Mouse (Mus musculus) hindbrain, embryonic 16.5 days (tissue): Measurements from ENCODE around the gene Smtnl1. TPM values are rescaled to one million over a fixed set of nuclear protein-coding genes. Genes with fewer than 3 reads are reported as not detected.

Source experiments
- ATAC-seq: fragments of 200-750 bp; cut with Nextera tagmentation; 2 replicates; pipeline ENCODE4 v1.8.0; 2017; ENCODE audit warnings: moderate TSS enrichment, moderate library complexity
- H3K27ac ChIP-seq: fragments of 300-500 bp; sonication (generic); 2 replicates; pipeline ENCODE4 v1.5.1; 2014; ENCODE audit warnings: low read depth, mild to moderate bottlenecking, control low read depth, low read length, moderate library complexity
- H3K27me3 ChIP-seq: fragments of 300-500 bp; sonication (generic); replicated peaks from 2 replicates; pipeline ENCODE4 v1.6.1; 2014; ENCODE audit warnings: low read length; ENCODE audit not compliant: control insufficient read depth, insufficient read depth
- H3K36me3 ChIP-seq: fragments of 300-500 bp; sonication (generic); 2 replicates; pipeline ENCODE4 v1.6.1; 2014; ENCODE audit warnings: mild to moderate bottlenecking, low read length, moderate library complexity, mixed read lengths; ENCODE audit not compliant: control insufficient read depth, insufficient read depth
- H3K4me1 ChIP-seq: fragments of 300-500 bp; sonication (generic); 2 replicates; pipeline ENCODE4 v1.6.1; 2014; ENCODE audit warnings: low read depth, low read length; ENCODE audit not compliant: control insufficient read depth, insufficient read depth
- H3K4me2 ChIP-seq: fragments of 300-500 bp; sonication (generic); 2 replicates; pipeline ENCODE4 v1.6.1; 2014; ENCODE audit warnings: mild to moderate bottlenecking, low read length, control low read depth, moderate library complexity
- H3K4me3 ChIP-seq: fragments of 300-500 bp; sonication (generic); 2 replicates; pipeline ENCODE4 v1.5.1; 2014; ENCODE audit warnings: mild to moderate bottlenecking, low read length, control low read depth, moderate library complexity
- H3K9ac ChIP-seq: fragments of 300-500 bp; sonication (generic); 2 replicates; pipeline ENCODE4 v1.6.1; 2014; ENCODE audit warnings: low read depth, mild to moderate bottlenecking, control low read depth, low read length, moderate library complexity
- H3K9me3 ChIP-seq: fragments of 300-500 bp; sonication (generic); 2 replicates; pipeline ENCODE4 v1.6.1; 2014; ENCODE audit warnings: mild to moderate bottlenecking, low read length, moderate library complexity; ENCODE audit not compliant: control insufficient read depth
- WGBS: fragments of 180-500 bp; shearing (Covaris S2); extraction: QIAGEN DNeasy Blood & Tissue Kit; methylation state at CpG from one replicate; pipeline ENCODE4 v1.1.7; 2014; 5-methylcytosine and 5-hydroxymethylcytosine counted together
- polyA plus RNA-seq: library from polyadenylated mRNA; unstranded; fragments of >200 nt; fragmentation: Nextera tagmentation; extraction: Ambion mirVana; gene quantifications from 2 replicates; pipeline ENCODE4 v1.2.1, GENCODE M21; 2015

Gene Smtnl1
- polyA plus RNA-seq, 1 experiment from 2014 or later: not detected

DNA sequence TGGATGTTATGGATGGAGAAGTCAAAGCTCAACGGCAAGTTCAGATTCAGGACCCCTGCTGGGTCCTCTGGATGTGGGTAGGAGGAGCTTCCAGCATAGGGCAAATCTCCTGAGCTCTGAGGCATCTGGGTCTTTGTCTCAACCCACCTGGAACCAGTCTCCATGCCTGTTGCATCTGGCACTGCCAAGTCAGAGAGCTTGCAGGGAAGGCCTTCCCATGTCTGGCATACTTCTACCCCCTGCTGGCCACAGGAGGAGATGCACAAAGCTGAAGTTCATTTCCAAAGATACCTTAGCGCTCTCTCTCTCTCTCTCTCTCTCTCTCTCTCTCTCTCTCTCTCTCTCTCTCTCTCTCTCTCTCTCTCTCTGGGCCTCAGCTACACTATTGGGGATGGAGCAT is 33.3 kb upstream of the Smtnl1 start:
- Histone ChIP-seq H3K9ac (no peak overlapping the region), H3K4me1 (peaks cover 2% of the 10 kb centered on the region; the same call in 1 of the 2 replicates), H3K4me2 (no peak overlapping the region), H3K36me3 (no peaks in the 10 kb centered on the region), H3K27ac (no peak overlapping the region), H3K4me3 (no peak overlapping the region), H3K27me3 (no peaks in the 10 kb centered on the region), H3K9me3 (no peaks in the 10 kb centered on the region)
- 52% methylated on average over 2 of the region's 2 CpGs for WGBS
- peak; percentile 66 for ATAC-seq

DNA sequence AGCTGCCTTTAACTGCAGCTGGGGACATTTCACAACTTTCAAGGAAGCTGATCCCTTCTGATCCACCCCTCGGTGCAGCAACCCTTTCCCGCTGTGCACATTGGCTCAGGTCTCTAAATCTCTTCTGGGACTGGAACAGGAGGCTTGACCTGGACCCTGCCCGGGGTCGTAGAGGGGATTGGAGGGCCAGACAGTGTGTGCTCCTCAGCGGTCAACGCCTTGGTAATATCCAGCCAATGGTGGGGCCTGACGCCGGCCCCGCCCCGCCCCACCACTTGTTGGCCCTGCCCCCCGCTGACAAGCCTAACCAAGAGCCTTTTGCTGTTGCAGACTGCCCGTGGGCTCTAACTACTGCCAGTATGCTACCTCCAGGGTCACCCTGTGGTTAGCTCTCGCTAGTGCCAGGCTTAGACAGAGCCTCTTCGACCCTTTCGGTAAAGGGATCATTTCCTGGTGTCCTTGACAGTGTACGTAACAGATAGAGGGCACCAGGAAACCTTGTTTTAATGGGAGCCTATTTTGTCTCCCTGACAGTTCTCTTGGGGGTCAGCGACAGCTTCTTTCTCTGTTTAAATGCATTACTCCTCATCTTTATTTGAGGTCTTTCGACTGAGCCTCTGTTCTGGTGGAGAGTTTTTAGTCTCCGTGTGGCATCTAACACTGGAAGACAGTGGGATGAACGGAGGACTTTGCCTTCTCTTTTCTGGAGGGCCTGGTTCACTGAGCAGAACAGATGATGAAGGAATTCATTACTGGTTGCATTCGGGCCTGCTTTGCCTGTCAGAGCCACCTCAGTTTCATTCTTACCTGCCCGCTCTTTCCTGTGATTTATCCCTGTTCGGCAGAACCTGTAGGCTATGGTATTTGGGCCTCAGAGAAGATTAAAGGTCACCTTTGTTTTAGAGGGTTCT is 28.9 kb upstream of the Smtnl1 start:
- 33% methylated on average over 22 of the region's 23 CpGs for WGBS
- ATAC-seq: peak; percentile 64
- H3K4me3 ChIP-seq: no peak overlapping the region
- no peaks in the 10 kb centered on the region for H3K9me3 ChIP-seq
- H3K36me3 ChIP-seq: no peaks in the 10 kb centered on the region
- peaks cover 2% of the 10 kb centered on the region; the same call in 1 of the 2 replicates for H3K4me1 ChIP-seq
- peak overlapping the region; percentile 25 for H3K4me2 ChIP-seq
- no peak overlapping the region for H3K27ac ChIP-seq
- H3K9ac ChIP-seq: no peak overlapping the region
- no peaks in the 10 kb centered on the region for H3K27me3 ChIP-seq

DNA sequence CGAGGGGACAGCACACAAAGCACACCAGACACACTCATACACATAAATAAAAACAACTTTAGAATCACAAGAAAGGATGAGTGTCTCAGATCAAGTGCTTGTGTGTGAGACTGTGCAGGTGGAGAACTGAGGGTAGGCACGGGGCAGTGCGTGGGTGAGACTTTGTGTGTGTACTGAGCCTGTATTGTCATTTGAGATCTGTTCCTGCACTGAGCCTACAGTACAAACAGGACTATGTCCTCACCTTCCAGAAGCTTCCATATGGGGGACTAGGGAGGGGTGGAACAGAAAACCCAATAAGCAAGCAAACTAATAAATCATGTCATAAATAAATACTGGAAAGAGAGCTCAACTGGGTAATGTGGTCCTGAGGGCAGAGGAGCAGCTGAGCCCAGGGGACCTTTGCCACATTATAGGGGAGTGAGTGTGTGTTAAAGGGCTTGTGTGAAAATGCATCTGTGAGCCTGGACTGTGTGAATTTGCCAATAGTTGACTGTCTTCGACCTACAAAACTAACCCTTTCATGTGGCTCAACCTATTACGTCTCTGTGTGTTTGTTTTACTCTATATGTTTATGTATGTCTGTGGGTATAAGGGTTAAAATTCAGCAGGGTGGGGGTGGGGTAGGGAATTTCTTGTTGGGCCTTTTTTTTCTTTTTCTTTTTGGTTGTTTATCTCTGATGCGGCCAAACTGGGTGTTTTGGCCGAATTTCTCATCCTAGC is 28.1 kb upstream of the Smtnl1 start:
- no peak for ATAC-seq
- WGBS: 69% methylated on average over 7 of the region's 7 CpGs
- no peak overlapping the region for H3K9ac ChIP-seq
- H3K4me2 ChIP-seq: no peak overlapping the region; the same call in 1 of the 2 replicates
- no peak overlapping the region for H3K4me3 ChIP-seq
- H3K4me1 ChIP-seq: peaks cover 2% of the 10 kb centered on the region; the same call in 1 of the 2 replicates
- H3K36me3 ChIP-seq: no peaks in the 10 kb centered on the region
- H3K27me3 ChIP-seq: no peaks in the 10 kb centered on the region
- H3K27ac ChIP-seq: no peak overlapping the region
- H3K9me3 ChIP-seq: no peaks in the 10 kb centered on the region

DNA sequence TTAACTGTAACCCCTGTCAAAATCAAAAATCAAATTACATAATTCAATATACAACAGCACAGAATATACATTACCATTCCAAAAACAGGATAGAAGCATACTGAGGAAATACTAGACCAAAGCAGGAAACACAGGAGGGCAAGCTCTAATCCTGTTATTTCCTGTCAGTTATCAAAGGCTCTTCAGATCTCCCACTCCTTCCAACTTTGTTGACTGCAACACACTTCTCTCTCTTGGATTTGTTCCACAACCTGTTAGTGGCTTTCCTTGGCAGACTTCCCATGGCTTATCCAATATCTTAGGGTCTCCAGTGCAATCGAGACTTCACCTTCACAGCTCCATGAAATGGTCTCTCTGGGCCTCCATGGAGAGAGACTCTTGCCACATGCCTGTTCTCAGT is 22.8 kb upstream of the Smtnl1 start:
- no peak overlapping the region for H3K4me3 ChIP-seq

DNA sequence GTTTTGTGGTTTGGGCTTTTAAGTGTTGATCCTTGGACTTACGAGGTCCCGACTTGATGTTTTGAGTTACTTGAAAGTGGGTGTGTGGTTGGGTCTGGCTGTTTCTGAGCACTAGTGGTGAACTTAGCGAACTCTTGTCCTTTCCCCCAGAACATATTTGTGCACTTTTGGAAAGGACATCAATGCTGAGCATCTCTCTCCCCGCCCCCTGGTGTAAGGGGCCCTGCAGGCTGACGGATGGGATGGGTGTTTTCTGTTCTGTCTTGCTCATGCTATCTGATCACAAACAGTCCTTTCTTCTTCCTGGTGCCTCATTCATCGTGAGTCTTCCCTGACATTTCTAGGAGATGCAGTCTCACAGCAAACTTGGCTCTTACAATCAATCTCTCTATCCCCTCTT is 21.2 kb upstream of the Smtnl1 start:
- ATAC-seq: no peak
- Histone ChIP-seq H3K9ac (no peak overlapping the region), H3K27me3 (peaks cover 14% of the 10 kb centered on the region), H3K9me3 (no peaks in the 10 kb centered on the region), H3K4me1 (peaks cover 19% of the 10 kb centered on the region), H3K4me2 (no peak overlapping the region), H3K4me3 (no peak overlapping the region), H3K27ac (no peak overlapping the region), H3K36me3 (no peaks in the 10 kb centered on the region)
- 87% methylated on average over 6 of the region's 6 CpGs for WGBS

More for the DNA sequence above, 22.8 kb upstream of the Smtnl1 start:
- H3K4me2 ChIP-seq: no peak overlapping the region
- no peaks in the 10 kb centered on the region for H3K9me3 ChIP-seq
- H3K27ac ChIP-seq: no peak overlapping the region
- peaks cover 5% of the 10 kb centered on the region for H3K27me3 ChIP-seq
- ATAC-seq: no peak
- no peaks in the 10 kb centered on the region for H3K36me3 ChIP-seq
- H3K4me1 ChIP-seq: peaks cover 7% of the 10 kb centered on the region
- H3K9ac ChIP-seq: no peak overlapping the region
- 66% methylated on average over 1 of the region's 1 CpGs for WGBS

DNA sequence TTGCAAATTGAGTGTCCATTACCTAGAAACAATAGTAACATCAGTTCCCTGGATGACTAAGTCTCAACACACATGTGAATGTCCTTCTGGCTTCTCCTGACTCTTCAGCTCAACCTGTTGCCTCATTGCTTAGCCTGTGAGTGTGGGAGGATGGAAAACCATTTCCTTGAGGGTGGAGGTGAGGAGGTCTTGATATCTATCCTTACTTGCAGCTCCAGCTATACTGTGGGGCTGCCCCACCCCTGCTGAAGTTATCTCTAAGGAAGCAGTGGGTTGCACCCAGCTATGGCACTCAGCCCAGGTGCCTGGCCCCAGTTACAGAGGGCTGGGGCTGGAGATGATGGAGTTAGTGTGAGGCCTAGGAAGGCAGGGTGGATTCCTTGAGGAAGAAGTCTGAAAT is 19.5 kb upstream of the Smtnl1 start:
- no peak for ATAC-seq
- no peak overlapping the region for H3K4me3 ChIP-seq
- H3K36me3 ChIP-seq: no peaks in the 10 kb centered on the region
- no peak overlapping the region for H3K9ac ChIP-seq
- no peak overlapping the region for H3K27ac ChIP-seq
- no peak overlapping the region for H3K4me2 ChIP-seq
- H3K9me3 ChIP-seq: no peaks in the 10 kb centered on the region
- H3K4me1 ChIP-seq: peaks cover 19% of the 10 kb centered on the region
- peaks cover 29% of the 10 kb centered on the region for H3K27me3 ChIP-seq

DNA sequence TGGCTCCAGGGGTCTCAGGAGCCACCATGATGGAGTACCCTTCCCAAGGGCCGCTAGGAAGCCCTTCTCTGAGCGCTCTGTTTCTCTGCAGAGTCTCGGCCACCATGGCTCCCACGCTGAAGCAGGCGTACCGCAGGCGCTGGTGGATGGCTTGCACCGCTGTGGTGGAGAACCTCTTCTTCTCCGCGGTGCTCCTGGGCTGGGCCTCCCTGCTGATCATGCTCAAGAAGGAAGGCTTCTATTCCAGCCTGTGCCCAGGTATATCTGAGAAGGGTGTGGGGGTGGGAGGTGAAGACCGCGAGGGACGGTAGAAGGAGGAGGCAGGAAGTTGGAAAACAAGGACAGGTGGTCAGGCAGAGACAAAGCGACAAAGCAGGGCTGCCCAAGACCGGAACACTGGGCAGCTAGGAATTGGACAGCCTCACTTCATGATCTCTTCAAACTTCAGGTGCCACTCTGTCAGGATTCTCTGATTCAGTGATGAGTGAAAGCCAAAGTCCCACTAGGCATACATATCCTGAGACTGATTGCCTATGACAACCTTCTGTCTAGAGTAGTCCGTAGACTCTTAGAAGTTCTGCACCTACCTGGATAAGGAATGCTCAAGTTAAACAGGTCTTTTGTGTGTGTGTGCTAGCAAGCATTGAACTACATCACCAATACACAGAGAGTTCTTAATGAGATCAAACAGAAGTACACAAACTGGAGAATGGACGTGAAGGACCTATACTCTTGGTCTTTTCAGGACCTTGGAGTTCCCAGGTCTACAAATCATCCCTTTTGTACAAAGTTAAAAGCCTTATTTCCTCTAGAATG is 18.5 kb upstream of the Smtnl1 start:
- peaks cover 19% of the 10 kb centered on the region for H3K4me1 ChIP-seq
- H3K4me3 ChIP-seq: peak overlapping the region; percentile 64
- no peaks in the 10 kb centered on the region for H3K9me3 ChIP-seq
- 7% methylated on average over 17 of the region's 17 CpGs for WGBS
- peak overlapping the region; percentile 66 for H3K9ac ChIP-seq
- no peaks in the 10 kb centered on the region for H3K36me3 ChIP-seq
- peaks cover 29% of the 10 kb centered on the region for H3K27me3 ChIP-seq
- peak; percentile 57 for ATAC-seq
- H3K4me2 ChIP-seq: peak overlapping the region; percentile 99
- no peak overlapping the region for H3K27ac ChIP-seq

DNA sequence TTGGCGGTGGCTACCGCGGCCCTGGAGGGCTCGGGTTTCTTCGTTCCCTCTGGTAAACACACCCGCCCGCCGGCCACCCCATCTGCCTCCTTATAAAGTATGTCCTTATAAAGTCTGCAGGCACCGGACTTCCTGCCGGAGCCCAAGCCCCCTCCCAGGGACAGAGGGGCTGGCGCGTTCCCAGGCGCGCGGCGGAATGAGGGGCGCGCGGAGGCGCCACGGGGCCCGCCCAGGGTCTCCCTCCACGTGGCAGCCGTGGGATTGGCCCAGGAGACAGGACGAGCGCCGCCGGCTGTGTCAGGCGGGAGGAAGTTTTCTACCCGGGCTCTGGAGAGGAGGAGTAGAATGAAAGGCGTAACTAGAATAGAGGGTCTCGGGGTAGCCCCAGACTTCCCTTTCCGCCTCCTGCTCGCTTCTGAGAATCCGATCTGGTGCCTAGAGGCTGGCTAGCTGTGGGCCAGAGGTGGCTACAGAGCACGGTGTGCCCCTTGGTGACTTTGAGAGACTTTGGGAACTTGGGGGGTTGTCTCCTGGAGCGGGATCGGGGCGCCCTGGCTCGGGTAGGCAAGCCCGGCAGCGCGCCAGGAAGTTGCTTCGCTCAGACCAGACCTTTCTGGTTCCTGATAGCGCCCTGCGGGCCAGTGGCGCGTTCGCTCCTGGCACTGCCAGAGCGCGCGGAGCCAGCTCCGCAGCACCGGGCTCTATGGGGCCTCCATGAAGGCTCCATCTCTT is 17.7 kb upstream of the Smtnl1 start:
- peak; percentile 89 for ATAC-seq
- WGBS: under 1% methylated on average over 51 of the region's 54 CpGs
- Histone ChIP-seq H3K27ac (no peak overlapping the region; the same call in 1 of the 2 replicates), H3K9me3 (no peaks in the 10 kb centered on the region), H3K4me1 (peaks cover 19% of the 10 kb centered on the region), H3K36me3 (no peaks in the 10 kb centered on the region), H3K4me2 (peak overlapping the region; percentile 99), H3K9ac (peak overlapping the region; percentile 66), H3K4me3 (peak overlapping the region; percentile 64), H3K27me3 (peaks cover 29% of the 10 kb centered on the region)
